Mouse (Mus musculus) brain, embryonic 14.5 days (tissue): Measurements from ENCODE around the gene Nr4a1.

ENCODE experiments used
- CTCF ChIP-seq: fragments of 200-500 bp; IDR thresholded peaks from 2 replicates; pipeline ENCODE4 v1.5.1; 2012; ENCODE audit warnings: inconsistent platforms, mild to moderate bottlenecking, moderate library complexity, borderline replicate concordance; ENCODE audit not compliant: insufficient read depth, insufficient read length; ENCODE audit errors: extremely low read depth
- POLR2A ChIP-seq: fragments of 200-500 bp; IDR thresholded peaks from 2 replicates; pipeline ENCODE4 v1.6.1; 2012; ENCODE audit warnings: mild to moderate bottlenecking, inconsistent platforms, borderline replicate concordance; ENCODE audit not compliant: poor library complexity, insufficient read depth, insufficient read length, severe bottlenecking; ENCODE audit errors: extremely low read depth

- TF ChIP-seq POLR2A, result no peak
- TF ChIP-seq CTCF, result no peak
Observed at GRCm38 (mm10) chr15:101279430-101279999, 25.4 kb downstream of the Nr4a1 start.
